Mouse (Mus musculus) frontal cortex, postnatal 36 days (tissue): ENCODE results near the gene Arhgap6.
"Not testable (repeated sequence)": the region's sequence is repeated elsewhere in the genome, so short reads cannot be mapped to it uniquely, and the experiment has no call there.

Experiments used
- DNase-seq, 2 experiments: peaks; one replicate each; pipeline ENCODE4 v3.0.0; 2022; ENCODE audit warnings: low spot score in 2 of 2

Gene Arhgap6

GRCm38 (mm10) chrX:169303945-169304344 is 509.0 kb downstream of the Arhgap6 start:
- DNase-seq, result peak in 1 of 2 experiments; percentile 29

GRCm38 (mm10) chrX:169308559-169308958 is 513.7 kb downstream of the Arhgap6 start:
- no peak for DNase-seq

GRCm38 (mm10) chrX:169319066-169319760 is 524.3 kb downstream of the Arhgap6 start:
- DNase-seq, result no peak

GRCm38 (mm10) chrX:169319945-169320667 is 525.2 kb downstream of the Arhgap6 start, which contains the start of gene Hccs:
TSS of gene Hccs (minus strand) at chrX:169320372.
- DNase-seq, result peak; percentile 78 to 86

GRCm38 (mm10) chrX:169320668-169321005 is 525.7 kb downstream of the Arhgap6 start:
- not testable (repeated sequence) for DNase-seq

GRCm38 (mm10) chrX:169325929-169326595 is 531.2 kb downstream of the Arhgap6 start:
- no peak for DNase-seq

- DNase-seq, result peak; percentile 22 to 58
Observed at GRCm38 (mm10) chrX:169332264-169332663, 537.4 kb downstream of the Arhgap6 start.

GRCm38 (mm10) chrX:169337559-169337958 is 542.7 kb downstream of the Arhgap6 start:
- DNase-seq, result no peak

- no peak for DNase-seq
Observed at GRCm38 (mm10) chrX:169338213-169338612, 543.3 kb downstream of the Arhgap6 start.
